Mouse (Mus musculus) heart, adult 11 months (tissue): ENCODE results near the gene Otub2.

ENCODE experiments used
- DNase-seq: peaks from one replicate; pipeline ENCODE4 v3.0.0; 2022

The Otub2 gene

DNA sequence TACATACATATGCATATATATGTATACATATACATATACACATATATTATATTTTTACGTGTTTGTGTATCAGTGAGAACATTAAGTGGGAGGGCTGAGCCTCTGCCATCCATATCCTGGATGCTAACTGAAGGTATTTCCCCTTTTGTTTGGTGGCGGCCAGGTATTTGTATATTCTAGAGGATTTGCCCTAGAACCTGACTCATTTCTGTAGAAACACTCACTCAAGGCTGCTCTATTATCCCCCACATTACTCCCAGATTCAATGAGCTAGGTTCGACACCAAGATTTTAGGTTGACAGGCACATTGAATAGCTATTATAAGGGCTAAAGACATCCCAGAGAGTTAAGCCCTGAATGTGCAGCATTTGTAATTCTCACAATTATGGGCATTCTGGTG, 56.6 kb downstream of the Otub2 start:
- no peak for DNase-seq

DNA sequence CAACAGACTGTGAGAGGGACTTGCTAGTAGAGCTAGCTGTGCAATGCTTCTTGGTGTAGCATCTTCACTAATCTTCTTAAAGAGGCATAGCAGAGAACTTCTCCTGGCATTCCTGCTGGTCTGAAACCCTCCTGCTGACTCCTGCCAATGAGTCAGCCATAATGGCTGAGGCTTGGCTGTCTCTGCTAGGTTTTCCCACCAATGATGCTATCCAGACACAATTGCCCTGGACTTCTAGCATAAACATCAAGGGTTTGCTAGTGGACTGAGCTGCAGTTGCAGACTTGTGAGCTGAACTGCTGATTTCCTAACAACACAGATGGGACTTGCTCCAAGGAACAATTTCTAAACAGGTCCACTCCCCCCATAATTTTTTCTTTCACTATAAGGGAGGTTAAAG, 64.9 kb downstream of the Otub2 start:
- DNase-seq, result peak; percentile 29
